Mouse (Mus musculus): Measurements from ENCODE around the gene Ankrd33.

The Ankrd33 gene

DNA sequence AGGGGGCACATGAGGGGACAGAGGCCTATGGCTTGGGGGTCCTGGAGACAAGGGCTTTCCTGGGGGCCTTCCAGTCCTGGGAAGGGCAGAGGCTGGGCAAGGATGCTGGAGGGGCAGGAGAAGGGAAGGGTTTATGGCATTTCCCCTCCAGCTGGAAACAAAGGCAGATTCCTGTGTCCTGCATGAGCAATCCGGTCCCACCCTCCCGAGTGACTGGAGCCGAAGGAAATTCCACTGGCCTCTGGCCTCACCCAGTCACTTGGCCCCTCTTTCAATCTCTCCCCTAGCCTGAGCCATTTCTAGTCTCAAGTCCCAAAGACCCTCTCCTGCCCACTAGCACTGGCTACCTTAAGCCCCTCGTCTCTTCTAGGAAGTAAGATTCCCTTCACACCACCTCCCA is 7.6 kb downstream of the Ankrd33 start:
- DNase-seq (ENCODE audit: low spot score in 2 of 2), result no peak

DNA sequence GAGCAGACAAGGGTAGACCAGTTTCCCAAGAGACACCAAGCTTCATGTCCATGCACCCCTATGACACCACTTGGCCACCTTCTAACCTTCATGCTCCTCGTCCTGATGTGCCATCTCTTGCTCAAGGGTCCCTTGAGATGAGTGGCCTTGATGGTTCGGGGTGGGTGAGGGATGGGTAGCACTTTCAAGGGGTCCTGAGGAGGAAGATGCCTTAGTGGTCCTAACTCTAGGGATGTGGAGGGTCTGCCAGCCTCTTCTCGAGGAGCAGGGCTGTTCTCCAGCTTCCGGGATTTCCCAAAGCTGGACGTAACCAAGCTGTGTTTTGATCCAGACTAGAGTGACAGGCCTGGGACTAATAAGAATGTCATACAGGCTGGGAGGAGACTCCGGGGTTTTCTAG is 10.0 kb downstream of the Ankrd33 start:
- no peak for DNase-seq (ENCODE audit: low spot score in 2 of 2)

DNA sequence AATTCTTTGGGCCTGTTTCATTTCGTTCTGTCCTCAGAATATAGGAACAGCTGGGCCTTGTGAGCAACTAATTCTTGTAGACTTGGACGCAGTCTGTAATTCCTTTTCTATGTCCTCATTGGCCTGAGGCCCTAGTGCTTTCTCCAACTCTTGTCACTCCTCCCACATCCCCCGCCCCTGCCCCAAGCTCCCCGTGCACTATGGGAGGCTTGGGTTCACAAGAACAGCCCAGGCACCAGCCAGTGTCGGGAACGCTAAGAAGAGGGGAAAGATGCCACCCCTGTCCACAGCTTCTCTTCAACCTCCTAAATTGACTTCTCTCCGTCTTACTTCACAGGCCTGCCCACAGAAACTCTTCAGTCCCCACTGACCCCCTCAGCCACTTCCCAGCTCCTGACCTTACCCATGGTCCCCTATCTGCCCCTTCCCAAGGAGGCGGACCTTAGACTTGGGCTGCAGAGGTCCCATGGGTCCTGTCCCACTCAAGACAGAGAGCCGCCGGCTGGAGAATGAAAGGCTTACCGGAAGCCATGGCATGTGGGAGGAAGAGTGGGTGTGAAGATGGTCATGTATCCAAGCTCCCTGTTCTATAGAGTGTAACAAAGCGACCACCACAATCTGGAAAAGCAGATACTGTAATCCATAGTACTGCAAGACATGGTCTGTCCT is 11.5 kb downstream of the Ankrd33 start:
- no peak for DNase-seq (ENCODE audit: low spot score in 2 of 2)

DNA sequence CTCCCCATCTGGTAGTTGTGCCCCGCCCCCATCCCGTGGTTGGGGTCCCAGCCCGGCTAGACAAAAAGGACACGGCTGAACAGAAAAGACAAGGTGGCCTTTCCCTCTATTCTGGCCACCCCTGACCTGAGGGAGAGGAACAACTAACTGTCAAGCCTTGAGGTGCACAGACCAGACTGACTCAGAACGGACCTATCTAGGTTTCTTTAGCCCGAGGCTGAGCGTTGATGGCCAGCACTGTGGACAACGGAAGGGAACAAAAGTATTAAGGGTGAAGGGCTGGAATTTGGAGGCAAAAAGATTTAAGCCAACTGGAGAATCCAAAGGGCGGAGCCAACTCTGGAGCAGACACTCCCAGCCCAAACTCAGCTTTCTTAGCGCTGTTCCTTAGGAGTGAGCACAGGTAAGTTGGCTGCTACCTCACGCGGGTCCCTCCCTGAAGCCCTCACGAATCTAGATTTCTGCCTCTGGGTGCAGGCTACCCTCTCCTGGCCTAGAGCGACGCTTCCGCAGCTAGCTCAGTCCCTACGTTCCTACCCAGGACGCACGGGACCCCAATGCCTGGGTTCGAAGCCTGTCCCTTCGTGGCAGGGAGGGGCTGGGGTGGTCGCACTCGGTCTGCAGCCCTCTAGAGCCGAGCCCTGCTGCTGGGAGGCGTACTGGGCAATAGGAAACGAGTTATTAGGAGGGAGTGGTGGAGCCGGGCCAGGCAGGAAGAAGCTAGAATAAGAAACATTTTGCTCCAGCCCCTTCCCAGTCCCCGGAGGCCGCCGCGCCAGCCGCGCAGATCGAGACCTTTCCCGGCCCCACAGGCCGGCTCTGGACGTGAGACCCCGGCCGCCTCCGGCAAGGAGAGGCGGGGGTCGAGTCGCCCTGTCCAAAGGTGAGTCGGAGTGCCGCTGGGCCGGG is 12.9 kb downstream of the Ankrd33 start, which contains the start of gene Acvrl1:
Gene Acvrl1 (plus strand): TSS at position 342 of the 909 bp plus-strand sequence.
- DNase-seq (ENCODE audit: low spot score in 2 of 2), result no peak

DNA sequence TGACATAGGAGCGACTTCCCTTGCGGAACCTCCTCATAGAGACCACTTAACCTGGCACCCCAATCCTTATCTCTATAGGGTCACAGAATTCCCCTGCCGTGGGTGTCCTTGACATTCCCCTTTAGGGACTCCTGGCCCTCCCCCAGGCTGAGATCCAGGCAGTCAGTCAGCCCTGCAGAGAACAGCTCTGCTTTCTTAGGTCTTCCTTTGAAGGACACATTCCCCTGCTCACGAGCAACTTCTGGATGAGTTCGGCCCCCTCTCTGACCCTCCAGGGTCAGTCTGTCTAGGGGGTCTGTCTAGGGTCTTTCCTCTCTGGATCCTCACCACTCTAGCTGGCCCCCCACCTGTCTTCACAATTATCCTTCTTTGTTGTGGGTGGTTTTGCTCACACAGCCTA is 13.9 kb downstream of the Ankrd33 start:
- DNase-seq (ENCODE audit: low spot score in 2 of 2), result no peak

DNA sequence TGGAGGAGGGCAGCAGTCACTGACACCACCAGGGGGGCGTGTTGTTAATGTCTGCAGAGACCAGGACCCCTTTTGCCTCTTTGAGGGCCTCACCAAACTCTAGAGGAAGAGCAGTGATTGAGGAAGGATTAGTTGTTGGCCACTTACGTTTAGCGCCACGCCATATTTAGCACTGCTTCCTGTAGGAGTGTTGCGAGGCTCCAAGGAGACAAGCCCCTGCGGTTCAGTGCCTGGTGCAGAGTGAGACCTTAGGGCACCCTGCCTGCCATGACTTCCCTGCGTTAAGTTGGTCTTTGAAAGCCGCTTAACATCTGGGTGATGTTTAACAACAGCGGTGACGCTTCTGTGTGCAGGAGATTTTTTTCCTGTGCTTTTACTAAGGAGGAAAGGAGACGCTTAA is 15.9 kb downstream of the Ankrd33 start:
- no peak for DNase-seq (ENCODE audit: low spot score in 2 of 2)

DNA sequence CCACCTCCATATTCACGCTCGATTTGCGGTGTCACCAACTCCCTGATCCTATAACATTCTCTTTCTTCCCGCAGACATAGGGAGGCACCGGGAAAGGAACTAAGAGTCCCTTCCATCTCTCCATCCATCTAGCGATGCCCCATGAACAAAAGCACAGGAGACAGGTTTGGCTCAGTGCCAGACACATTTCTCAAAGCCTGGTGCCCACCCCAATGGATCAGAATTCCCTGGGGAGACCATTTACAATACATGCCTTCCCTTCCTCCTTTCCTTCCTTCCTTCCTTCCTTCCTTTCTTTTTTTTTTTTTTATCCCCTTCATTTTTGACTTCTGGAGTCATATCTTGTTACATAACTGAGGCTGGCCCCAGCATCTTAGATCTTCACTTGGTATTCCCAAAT is 16.5 kb downstream of the Ankrd33 start:
- no peak for DNase-seq (ENCODE audit: low spot score in 2 of 2)

- DNase-seq (ENCODE audit: low spot score in 2 of 2), result no peak
Measured at GRCm38 (mm10) chr15:101132761-101133160, 17.2 kb downstream of the Ankrd33 start.

- no peak for DNase-seq (ENCODE audit: low spot score in 2 of 2)
Measured at GRCm38 (mm10) chr15:101133993-101134704, 18.6 kb downstream of the Ankrd33 start.

DNA sequence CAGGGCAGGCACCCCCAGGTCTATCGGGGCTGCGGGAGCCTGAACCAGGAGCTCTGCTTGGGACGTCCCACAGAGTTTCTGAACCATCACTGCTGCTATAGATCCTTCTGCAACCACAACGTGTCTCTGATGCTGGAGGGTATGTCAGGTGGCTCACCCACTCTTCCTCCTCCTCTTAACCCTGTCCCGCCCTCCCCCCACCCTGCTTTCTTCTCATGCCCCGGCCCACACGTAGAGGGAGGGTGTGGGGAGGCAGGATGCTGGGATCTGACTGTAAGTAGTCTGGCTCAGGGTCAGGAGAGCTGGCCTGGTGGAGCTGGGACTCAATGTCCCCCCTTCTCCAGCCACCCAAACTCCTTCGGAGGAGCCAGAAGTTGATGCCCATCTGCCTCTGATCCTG is 19.9 kb downstream of the Ankrd33 start:
- DNase-seq (ENCODE audit: low spot score in 2 of 2), result no peak

DNA sequence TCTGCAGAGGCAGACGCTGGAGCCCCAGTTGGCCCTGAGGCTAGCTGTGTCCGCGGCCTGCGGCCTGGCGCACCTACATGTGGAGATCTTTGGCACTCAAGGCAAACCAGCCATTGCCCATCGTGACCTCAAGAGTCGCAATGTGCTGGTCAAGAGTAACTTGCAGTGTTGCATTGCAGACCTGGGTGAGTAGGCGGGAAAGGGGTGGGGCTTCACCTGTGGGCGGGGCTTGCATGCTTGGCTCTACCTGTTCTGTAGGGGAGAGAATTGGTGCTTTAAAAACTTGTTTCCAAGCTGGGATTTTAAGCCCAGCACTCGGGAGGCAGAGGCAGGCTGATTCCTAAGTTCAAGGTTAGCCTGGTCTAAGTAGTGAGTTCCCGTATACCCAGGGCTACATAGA is 21.9 kb downstream of the Ankrd33 start:
- DNase-seq (ENCODE audit: low spot score in 2 of 2), result no peak

DNA sequence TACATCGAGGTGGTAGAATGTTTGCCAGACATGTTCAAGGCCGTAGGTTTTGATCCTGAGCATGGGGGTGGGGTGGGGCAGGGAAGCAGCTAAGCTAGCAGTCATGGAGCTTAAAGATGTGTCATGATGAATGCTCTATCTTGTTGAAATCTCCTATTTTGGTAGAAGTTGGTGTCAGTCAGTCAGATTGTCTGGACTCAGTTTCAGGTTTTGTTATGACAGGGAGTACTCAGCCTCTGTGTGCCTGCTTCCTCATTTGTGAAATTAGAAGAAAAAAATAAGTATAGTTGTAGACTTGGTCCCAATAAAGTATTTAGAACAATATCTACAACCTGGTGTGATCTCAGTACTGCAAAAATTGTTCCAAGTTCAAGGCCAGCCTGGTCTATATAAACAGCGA is 23.1 kb downstream of the Ankrd33 start:
- DNase-seq (ENCODE audit: low spot score in 2 of 2), result no peak

GRCm38 (mm10) chr15:101139885-101140284 is 24.3 kb downstream of the Ankrd33 start:
- DNase-seq (ENCODE audit: low spot score in 2 of 2), result no peak

GRCm38 (mm10) chr15:101140587-101140986 is 25.0 kb downstream of the Ankrd33 start:
- no peak for DNase-seq (ENCODE audit: low spot score in 2 of 2)

- DNase-seq (ENCODE audit: low spot score in 2 of 2), result no peak
Measured at GRCm38 (mm10) chr15:101141061-101141541, 25.5 kb downstream of the Ankrd33 start.

DNA sequence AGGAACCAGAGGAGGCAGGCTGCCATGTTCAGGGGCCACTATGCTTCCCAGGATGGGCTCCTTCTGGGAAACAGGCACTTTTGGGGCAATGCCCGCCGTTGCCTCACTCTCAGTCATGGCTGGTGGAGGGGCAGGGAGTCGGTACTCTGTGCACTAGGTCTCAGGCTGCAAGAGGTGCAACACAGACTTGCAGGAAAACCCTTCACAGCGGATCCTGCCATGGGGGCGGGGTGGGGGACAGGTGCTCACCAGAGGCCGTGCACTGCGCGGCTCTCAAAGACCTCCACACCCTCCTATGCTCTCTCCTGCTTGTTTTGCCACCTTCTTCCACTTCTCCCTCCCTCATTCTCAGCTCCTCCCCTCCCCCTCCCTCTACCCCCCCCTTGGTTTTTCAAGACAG is 27.1 kb downstream of the Ankrd33 start:
- DNase-seq (ENCODE audit: low spot score in 2 of 2), result no peak

DNA sequence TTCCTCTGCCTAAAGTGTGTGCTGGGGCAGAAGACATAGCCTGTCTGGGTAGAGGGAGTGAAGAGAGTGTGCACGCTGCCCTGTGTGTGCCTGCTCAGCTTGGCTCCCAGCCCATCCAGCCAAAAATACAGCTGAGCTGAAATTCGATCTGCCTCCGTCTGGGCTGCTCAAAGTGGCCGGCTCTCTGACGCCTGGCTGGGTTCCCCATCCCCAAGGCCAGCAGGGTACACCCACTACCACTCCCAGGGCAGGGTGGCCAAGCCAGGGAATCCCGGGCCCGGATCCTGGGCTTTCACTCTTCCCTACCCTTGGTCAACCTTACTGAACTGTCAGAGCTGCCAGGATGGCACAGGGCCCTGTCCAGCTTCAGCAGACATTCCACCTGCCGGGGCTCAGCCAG is 27.9 kb downstream of the Ankrd33 start:
- peak in 1 of 2 experiments; percentile 39 for DNase-seq (ENCODE audit: low spot score in 2 of 2)

DNA sequence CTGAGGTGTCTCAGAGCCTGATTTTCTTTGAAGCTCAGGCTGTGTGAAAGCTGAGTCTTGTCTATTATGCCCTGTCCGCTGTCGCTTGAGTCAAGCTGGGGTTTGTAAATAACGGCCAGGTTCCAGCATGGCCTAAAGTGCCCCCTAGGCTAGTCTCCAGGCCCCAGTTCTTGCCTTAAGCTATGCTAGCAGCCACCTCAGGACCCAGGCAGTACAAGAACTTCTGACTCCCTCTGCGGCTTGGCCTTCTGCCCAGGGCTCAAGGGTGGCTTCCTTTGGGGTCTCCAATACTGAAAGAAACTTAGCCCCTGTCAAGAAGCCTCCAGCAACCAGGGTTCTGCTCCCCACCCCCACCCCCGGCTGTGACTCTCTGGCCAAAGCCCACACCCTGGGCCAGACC is 28.6 kb downstream of the Ankrd33 start:
- DNase-seq (ENCODE audit: low spot score in 2 of 2), result no peak

- DNase-seq (ENCODE audit: low spot score in 2 of 2), result no peak
Measured at GRCm38 (mm10) chr15:101144779-101145178, 29.2 kb downstream of the Ankrd33 start.

GRCm38 (mm10) chr15:101145424-101146099 is 30.0 kb downstream of the Ankrd33 start:
- peak; percentile 87 to 92 for DNase-seq (ENCODE audit: low spot score in 2 of 2)

GRCm38 (mm10) chr15:101146100-101146965 is 30.8 kb downstream of the Ankrd33 start:
- DNase-seq (ENCODE audit: low spot score in 2 of 2), result no peak

Data from frontal cortex, postnatal 10 days (tissue).